ENCODE assay signal across 15 mouse cellular contexts in genomic region chr7:24390512-24390911, GRCm38 (mm10). TPM values are rescaled to one million over a fixed set of nuclear protein-coding genes. Genes with fewer than 3 reads are reported as not detected.
DNase-seq lines count a peak whose midpoint lies in the region; ATAC-seq and TF ChIP-seq lines count a peak whose summit lies in the region.
"Had no signal": no experiment of that assay in that cellular context is flagged by ENCODE, and none has a peak within 500 bp of the region (broad histone marks: within the 10 kb centered on the region; RNA-seq: fewer than 3 reads in every experiment).

No protein-coding gene starts in this region.

- H3K4me3 ChIP-seq in C2C12 (ENCODE audit: insufficient read depth, poor library complexity, severe bottlenecking) = no peak overlapping the region
- H3K4me3 ChIP-seq in hindbrain, embryonic 15.5 days = no peak overlapping the region
- no peak overlapping the region for H3K4me3 ChIP-seq in neural tube, embryonic 13.5 days
- H3K4me3 ChIP-seq in midbrain, embryonic 10.5 days = no peak overlapping the region
- H3K4me3 ChIP-seq: layer of hippocampus, adult 2 months had no signal

- H3K79me2 ChIP-seq in C2C12 (ENCODE audit: control insufficient read depth, insufficient read depth) = peaks cover 23% of the 10 kb centered on the region

- no peak overlapping the region for H3K9ac ChIP-seq in hindbrain, embryonic 15.5 days
- H3K9ac ChIP-seq in neural tube, embryonic 13.5 days = peak overlapping the region; percentile 59; the same call in 1 of the 2 replicates

- TF ChIP-seq CTCF in C2C12 (IDR thresholded peaks at IDR 0.05; ENCODE audit: control insufficient read depth, insufficient read depth, insufficient read length) = no peak

- WGBS in hindbrain, embryonic 15.5 days = 49% methylated on average over 7 of the region's 7 CpGs
- WGBS in neural tube, embryonic 13.5 days = 23% methylated on average over 7 of the region's 7 CpGs
- 75% methylated on average over 7 of the region's 7 CpGs for WGBS in midbrain, embryonic 10.5 days

- peak overlapping the region; percentile 9 for H3ac ChIP-seq in C2C12 (ENCODE audit: control insufficient read depth, insufficient read length, low read depth)

- peaks cover 5% of the 10 kb centered on the region; the same call in 1 of the 2 replicates for H3K4me1 ChIP-seq in hindbrain, embryonic 15.5 days (replicated peaks)
- peaks cover 27% of the 10 kb centered on the region for H3K4me1 ChIP-seq in neural tube, embryonic 13.5 days (replicated peaks)
- H3K4me1 ChIP-seq in midbrain, embryonic 10.5 days = no peaks in the 10 kb centered on the region

- no peaks in the 10 kb centered on the region for H3K9me3 ChIP-seq in hindbrain, embryonic 15.5 days
- no peaks in the 10 kb centered on the region for H3K9me3 ChIP-seq in neural tube, embryonic 13.5 days
- no peaks in the 10 kb centered on the region for H3K9me3 ChIP-seq in midbrain, embryonic 10.5 days (replicated peaks)

- peaks cover 6% of the 10 kb centered on the region for H3K79me3 ChIP-seq in C2C12 (ENCODE audit: low read depth)

- ATAC-seq in hindbrain, embryonic 15.5 days (ENCODE audit: low FRiP score, low read depth) = no peak
- peak; percentile 42; the same call in 1 of the 2 replicates for ATAC-seq in neural tube, embryonic 13.5 days (ENCODE audit: low read depth)

- peak overlapping the region; percentile 67 for H3K27ac ChIP-seq in hindbrain, embryonic 15.5 days (replicated peaks)
- H3K27ac ChIP-seq in neural tube, embryonic 13.5 days (replicated peaks) = peak overlapping the region; percentile 93
- no peak overlapping the region for H3K27ac ChIP-seq in midbrain, embryonic 10.5 days (replicated peaks)
- H3K27ac ChIP-seq: layer of hippocampus, adult 2 months had no signal

- peaks cover 8% of the 10 kb centered on the region for H3K36me3 ChIP-seq in C2C12 (ENCODE audit: control insufficient read depth, insufficient read depth)
- no peaks in the 10 kb centered on the region for H3K36me3 ChIP-seq in hindbrain, embryonic 15.5 days
- H3K36me3 ChIP-seq in neural tube, embryonic 13.5 days = no peaks in the 10 kb centered on the region
- H3K36me3 ChIP-seq in midbrain, embryonic 10.5 days = no peaks in the 10 kb centered on the region

- H3K4me2 ChIP-seq in hindbrain, embryonic 15.5 days = no peak overlapping the region; the same call in 1 of the 2 replicates
- peak overlapping the region; percentile 54 for H3K4me2 ChIP-seq in neural tube, embryonic 13.5 days

- peak; percentile 45 for DNase-seq in 3T3-L1 (ENCODE audit: low read depth, low spot score)
- no peak for DNase-seq in right cerebral cortex, adult 18-20 months
- DNase-seq in Muller cell, postnatal 12 days (ENCODE audit: inconsistent ontology term) = no peak
- DNase-seq in midbrain, embryonic 10.5 days (ENCODE audit: low spot score) = no peak
- DNase-seq: heart, adult 11 months; lung, adult 18-20 months had no signal

- no peaks in the 10 kb centered on the region for H3K27me3 ChIP-seq in C2C12 (ENCODE audit: control insufficient read depth, insufficient read depth, insufficient read length)
- no peaks in the 10 kb centered on the region for H3K27me3 ChIP-seq in hindbrain, embryonic 15.5 days
- no peaks in the 10 kb centered on the region for H3K27me3 ChIP-seq in neural tube, embryonic 13.5 days
- H3K27me3 ChIP-seq in midbrain, embryonic 10.5 days (ENCODE audit: low read depth, poor library complexity, severe bottlenecking) = no peaks in the 10 kb centered on the region

TF ChIP-seq in C2C12, 6 proteins besides CTCF, POLR2A, EP300 and RAD21:
- no peak for TF ChIP-seq MAX (IDR thresholded peaks at IDR 0.05)
- no peak for TF ChIP-seq MYOD1 (IDR thresholded peaks at IDR 0.05; ENCODE audit: control insufficient read depth, insufficient read length, low read depth)
- no peak for TF ChIP-seq CEBPB (IDR thresholded peaks at IDR 0.05; ENCODE audit: low read depth)
- TF ChIP-seq USF1 (IDR thresholded peaks at IDR 0.05; ENCODE audit: low read depth) = no peak
- no peak for TF ChIP-seq FOSL1 (IDR thresholded peaks at IDR 0.05; ENCODE audit: insufficient read depth, low read length, poor library complexity, severe bottlenecking)
- TF ChIP-seq MYOG (IDR thresholded peaks at IDR 0.05; ENCODE audit: control insufficient read depth, extremely low read depth, insufficient read length) = no peak

RNA-seq across cellular contexts. Expression of gene Smg9, which starts 8.9 kb away (rescaled TPM):
- polyA plus RNA-seq in C2C12 (2012; fragmentation: generic; extraction: Trizol) = 21.8 TPM
- polyA plus RNA-seq in hindbrain, embryonic 15.5 days (2015; fragmentation: Nextera tagmentation; extraction: Ambion mirVana) = 32.8 and 42.5 TPM in 2 replicates
- polyA plus RNA-seq in neural tube, embryonic 13.5 days (2015; fragmentation: Nextera tagmentation; extraction: Ambion mirVana) = 36.2 and 37.7 TPM in 2 replicates
- 29.0 and 34.1 TPM in 2 replicates for polyA plus RNA-seq in midbrain, embryonic 10.5 days (2016; fragmentation: Nextera tagmentation; extraction: Ambion mirVana)

RNA-seq across cellular contexts. Expression of gene Kcnn4, which starts 20.4 kb away (rescaled TPM):
- polyA plus RNA-seq in C2C12 (2012; fragmentation: generic; extraction: Trizol) = 82.2 TPM
- polyA plus RNA-seq in hindbrain, embryonic 15.5 days (2015; fragmentation: Nextera tagmentation; extraction: Ambion mirVana) = 2.3 and 2.9 TPM in 2 replicates
- polyA plus RNA-seq in neural tube, embryonic 13.5 days (2015; fragmentation: Nextera tagmentation; extraction: Ambion mirVana) = 2.1 and 2.2 TPM in 2 replicates
- 3.3 and 4.0 TPM in 2 replicates for polyA plus RNA-seq in midbrain, embryonic 10.5 days (2016; fragmentation: Nextera tagmentation; extraction: Ambion mirVana)

RNA-seq across cellular contexts. Expression of gene Lypd5, which starts 41.5 kb away (rescaled TPM):
- polyA plus RNA-seq in C2C12 (2012; fragmentation: generic; extraction: Trizol) = not detected
- not detected in 2 replicates for polyA plus RNA-seq in hindbrain, embryonic 15.5 days (2015; fragmentation: Nextera tagmentation; extraction: Ambion mirVana)
- polyA plus RNA-seq in neural tube, embryonic 13.5 days (2015; fragmentation: Nextera tagmentation; extraction: Ambion mirVana) = not detected in 2 replicates
- polyA plus RNA-seq in midbrain, embryonic 10.5 days (2016; fragmentation: Nextera tagmentation; extraction: Ambion mirVana) = not detected in 2 replicates
- polyA plus RNA-seq: cortical plate, adult 2 months; frontal cortex, adult 2 months; heart, postnatal 0 days; intestine, postnatal 0 days; urinary bladder, adult 2 months had no signal

RNA-seq across cellular contexts. Expression of gene Tescl, which starts 56.8 kb away (rescaled TPM):
- 0.22 TPM for polyA plus RNA-seq in C2C12 (2012; fragmentation: generic; extraction: Trizol)
- 0.23 and 0.38 TPM in 2 replicates for polyA plus RNA-seq in hindbrain, embryonic 15.5 days (2015; fragmentation: Nextera tagmentation; extraction: Ambion mirVana)
- polyA plus RNA-seq in neural tube, embryonic 13.5 days (2015; fragmentation: Nextera tagmentation; extraction: Ambion mirVana) = 0.31 TPM in 1 of 2 replicates, not detected in the other
- 0.14 and 0.26 TPM in 2 replicates for polyA plus RNA-seq in midbrain, embryonic 10.5 days (2016; fragmentation: Nextera tagmentation; extraction: Ambion mirVana)
- polyA plus RNA-seq: frontal cortex, adult 2 months; intestine, postnatal 0 days had no signal

Comparison
In these comparisons a context has a peak if more than half of its experiments do, and no peak if none do; other contexts are left out.
1. RNA of gene Kcnn4, which starts 20.4 kb away (polyA plus RNA-seq): 82.2 TPM in C2C12 (single experiment); 3.3 to 4.0 TPM in midbrain, embryonic 10.5 days, 2.3 to 2.9 TPM in hindbrain, embryonic 15.5 days and 2.1 to 2.2 TPM in neural tube, embryonic 13.5 days; every median in the first group is over 10 times any median in the second.